Mouse (Mus musculus): ENCODE data around the gene App. TPM values are rescaled to one million over a fixed set of nuclear protein-coding genes. Genes with fewer than 3 reads are reported as not detected.

App gene
- polyA plus RNA-seq, 1 experiment from 2014 or later: 180 TPM

- 70% methylated on average over 9 of the region's 9 CpGs for WGBS
- H3K4me1 ChIP-seq: peaks cover 49% of the 10 kb centered on the region
Observed at GRCm38 (mm10) chr16:85148615-85149508, 24.7 kb downstream of the App start.

GRCm38 (mm10) chr16:85147440-85147839 is 26.1 kb downstream of the App start:
- Histone ChIP-seq H3K9ac (no peak overlapping the region), H3K27ac (no peak overlapping the region), H3K36me3 (no peaks in the 10 kb centered on the region), H3K27me3 (no peaks in the 10 kb centered on the region), H3K4me2 (replicated peaks) (no peak overlapping the region), H3K9me3 (no peaks in the 10 kb centered on the region), H3K4me1 (peaks cover 40% of the 10 kb centered on the region), H3K4me3 (no peak overlapping the region)
- no peak for ATAC-seq (ENCODE audit: low FRiP score, low read depth)
- whole genome bisulfite sequencing: 64% methylated on average over 4 of the region's 4 CpGs

More at GRCm38 (mm10) chr16:85148615-85149508, 24.7 kb downstream of the App start:
- no peak overlapping the region for H3K4me2 ChIP-seq (replicated peaks)
- H3K27ac ChIP-seq: no peak overlapping the region; the same call in 1 of the 2 replicates
- no peaks in the 10 kb centered on the region for H3K27me3 ChIP-seq
- no peaks in the 10 kb centered on the region for H3K36me3 ChIP-seq
- H3K9ac ChIP-seq: no peak overlapping the region
- peak; percentile 49; the same call in 1 of the 2 replicates for ATAC-seq (ENCODE audit: low FRiP score, low read depth)
- H3K9me3 ChIP-seq: no peaks in the 10 kb centered on the region
- no peak overlapping the region for H3K4me3 ChIP-seq

- Histone ChIP-seq H3K36me3 (no peaks in the 10 kb centered on the region), H3K9ac (no peak overlapping the region), H3K9me3 (no peaks in the 10 kb centered on the region), H3K4me2 (replicated peaks) (no peak overlapping the region), H3K4me3 (no peak overlapping the region), H3K4me1 (peaks cover 40% of the 10 kb centered on the region), H3K27ac (no peak overlapping the region), H3K27me3 (no peaks in the 10 kb centered on the region)
- 77% methylated on average over 11 of the region's 11 CpGs for WGBS
- no peak for ATAC-seq (ENCODE audit: low FRiP score, low read depth)
Observed at GRCm38 (mm10) chr16:85145771-85146178, 27.8 kb downstream of the App start.

- Histone ChIP-seq H3K27me3 (no peaks in the 10 kb centered on the region), H3K9me3 (no peaks in the 10 kb centered on the region), H3K9ac (no peak overlapping the region), H3K27ac (no peak overlapping the region), H3K36me3 (no peaks in the 10 kb centered on the region), H3K4me2 (replicated peaks) (no peak overlapping the region), H3K4me3 (no peak overlapping the region), H3K4me1 (peaks cover 39% of the 10 kb centered on the region)
- WGBS: 85% methylated on average over 11 of the region's 11 CpGs
- no peak for ATAC-seq (ENCODE audit: low FRiP score, low read depth)
Observed at GRCm38 (mm10) chr16:85145369-85145768, 28.2 kb downstream of the App start.

- Histone ChIP-seq H3K4me2 (replicated peaks) (no peak overlapping the region), H3K9ac (no peak overlapping the region), H3K27ac (no peak overlapping the region), H3K9me3 (no peaks in the 10 kb centered on the region), H3K4me3 (no peak overlapping the region), H3K27me3 (no peaks in the 10 kb centered on the region), H3K36me3 (no peaks in the 10 kb centered on the region), H3K4me1 (peaks cover 43% of the 10 kb centered on the region)
- 91% methylated on average over 6 of the region's 6 CpGs for WGBS
- ATAC-seq (ENCODE audit: low FRiP score, low read depth): no peak
Observed at GRCm38 (mm10) chr16:85144401-85144800, 29.2 kb downstream of the App start.

DNA sequence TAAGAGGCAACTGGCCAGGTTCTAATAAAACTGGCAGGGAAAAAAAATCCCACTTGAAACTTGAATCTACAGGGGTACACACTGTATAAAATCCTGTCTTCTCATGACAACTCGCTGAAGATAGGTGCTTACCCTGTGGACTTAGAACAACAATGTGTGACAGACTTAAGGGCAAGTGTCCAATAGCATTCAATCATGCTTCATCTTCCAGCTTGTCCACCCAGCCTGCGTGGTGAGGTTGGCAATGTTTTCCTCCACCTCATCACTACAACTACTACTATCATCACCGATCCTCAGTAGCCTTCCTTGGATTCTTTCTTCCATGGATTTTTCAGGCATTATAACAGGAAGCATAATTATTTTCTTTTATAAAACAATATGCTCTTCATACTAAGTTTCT is 29.7 kb downstream of the App start:
- H3K9ac ChIP-seq: no peak overlapping the region
- no peaks in the 10 kb centered on the region for H3K36me3 ChIP-seq
- H3K9me3 ChIP-seq: no peaks in the 10 kb centered on the region
- H3K4me3 ChIP-seq: no peak overlapping the region
- 89% methylated on average over 3 of the region's 3 CpGs for whole genome bisulfite sequencing
- H3K4me2 ChIP-seq (replicated peaks): no peak overlapping the region
- H3K4me1 ChIP-seq: peaks cover 43% of the 10 kb centered on the region
- no peak for ATAC-seq (ENCODE audit: low FRiP score, low read depth)
- H3K27me3 ChIP-seq: no peaks in the 10 kb centered on the region
- H3K27ac ChIP-seq: no peak overlapping the region

- H3K9me3 ChIP-seq: no peaks in the 10 kb centered on the region
- H3K4me2 ChIP-seq (replicated peaks): no peak overlapping the region
- peaks cover 40% of the 10 kb centered on the region for H3K4me1 ChIP-seq
- no peak overlapping the region for H3K9ac ChIP-seq
- ATAC-seq (ENCODE audit: low FRiP score, low read depth): no peak
- 64% methylated on average over 3 of the region's 3 CpGs for WGBS
- no peaks in the 10 kb centered on the region for H3K36me3 ChIP-seq
- H3K4me3 ChIP-seq: no peak overlapping the region
- H3K27ac ChIP-seq: no peak overlapping the region
- no peaks in the 10 kb centered on the region for H3K27me3 ChIP-seq
Observed at GRCm38 (mm10) chr16:85143188-85143587, 30.4 kb downstream of the App start.

DNA sequence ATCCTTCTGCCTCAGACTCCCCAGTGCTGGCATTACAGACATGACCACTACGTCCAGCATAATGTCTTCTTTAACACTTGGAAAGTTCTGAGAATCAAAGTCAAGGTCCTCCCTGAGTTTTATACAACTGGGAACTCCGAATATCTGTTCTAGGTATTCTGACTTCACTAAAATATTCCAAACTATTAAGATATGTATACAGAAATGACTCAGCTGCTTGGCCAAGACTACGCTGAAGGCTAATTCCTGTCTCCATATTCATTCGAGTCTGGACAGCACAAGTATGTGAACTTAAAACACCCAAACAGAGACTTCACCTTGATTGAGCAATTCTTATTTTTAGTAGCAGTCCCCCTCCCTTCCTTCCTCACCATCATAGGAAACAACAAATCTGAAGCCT is 32.2 kb downstream of the App start:
- WGBS: 64% methylated on average over 4 of the region's 4 CpGs
- no peaks in the 10 kb centered on the region for H3K27me3 ChIP-seq
- H3K4me3 ChIP-seq: no peak overlapping the region
- H3K9ac ChIP-seq: no peak overlapping the region
- 0 out of 2 replicates have a peak, but pooled peaks cover 4% of the 10 kb centered on the region for H3K36me3 ChIP-seq
- H3K4me1 ChIP-seq: peaks cover 35% of the 10 kb centered on the region
- H3K4me2 ChIP-seq (replicated peaks): no peak overlapping the region
- H3K27ac ChIP-seq: no peak overlapping the region
- no peaks in the 10 kb centered on the region for H3K9me3 ChIP-seq
- ATAC-seq (ENCODE audit: low FRiP score, low read depth): no peak

- WGBS: 27% methylated on average over 9 of the region's 9 CpGs
- Histone ChIP-seq H3K27me3 (no peaks in the 10 kb centered on the region), H3K9ac (no peak overlapping the region), H3K4me2 (replicated peaks) (peak overlapping the region; percentile 30), H3K9me3 (no peaks in the 10 kb centered on the region), H3K27ac (no peak overlapping the region; the same call in 1 of the 2 replicates), H3K36me3 (0 out of 2 replicates have a peak, but pooled peaks cover 4% of the 10 kb centered on the region), H3K4me1 (peaks cover 33% of the 10 kb centered on the region), H3K4me3 (no peak overlapping the region)
- peak; percentile 59; the same call in 1 of the 2 replicates for ATAC-seq (ENCODE audit: low FRiP score, low read depth)
Observed at GRCm38 (mm10) chr16:85139178-85139604, 34.4 kb downstream of the App start.

GRCm38 (mm10) chr16:85137348-85137747 is 36.2 kb downstream of the App start:
- Histone ChIP-seq H3K4me1 (peaks cover 48% of the 10 kb centered on the region), H3K36me3 (0 out of 2 replicates have a peak, but pooled peaks cover 4% of the 10 kb centered on the region), H3K27ac (no peak overlapping the region), H3K4me3 (no peak overlapping the region), H3K9me3 (no peaks in the 10 kb centered on the region), H3K4me2 (replicated peaks) (no peak overlapping the region), H3K9ac (no peak overlapping the region), H3K27me3 (no peaks in the 10 kb centered on the region)
- no peak for ATAC-seq (ENCODE audit: low FRiP score, low read depth)
- WGBS: 82% methylated on average over 11 of the region's 11 CpGs

GRCm38 (mm10) chr16:85136046-85136445 is 37.5 kb downstream of the App start:
- Histone ChIP-seq H3K4me3 (no peak overlapping the region), H3K27me3 (no peaks in the 10 kb centered on the region), H3K9me3 (no peaks in the 10 kb centered on the region), H3K27ac (no peak overlapping the region), H3K36me3 (0 out of 2 replicates have a peak, but pooled peaks cover 4% of the 10 kb centered on the region), H3K9ac (no peak overlapping the region), H3K4me1 (peaks cover 44% of the 10 kb centered on the region), H3K4me2 (replicated peaks) (no peak overlapping the region)
- 91% methylated on average over 4 of the region's 4 CpGs for WGBS
- ATAC-seq (ENCODE audit: low FRiP score, low read depth): no peak

- WGBS: 32% methylated on average over 5 of the region's 5 CpGs
- Histone ChIP-seq H3K27ac (peak overlapping the region; percentile 44; the same call in 1 of the 2 replicates), H3K4me1 (peaks cover 53% of the 10 kb centered on the region), H3K9ac (no peak overlapping the region), H3K27me3 (no peaks in the 10 kb centered on the region), H3K9me3 (no peaks in the 10 kb centered on the region), H3K4me2 (replicated peaks) (no peak overlapping the region), H3K4me3 (no peak overlapping the region), H3K36me3 (0 out of 2 replicates have a peak, but pooled peaks cover 4% of the 10 kb centered on the region)
- ATAC-seq (ENCODE audit: low FRiP score, low read depth): peak; percentile 73; the same call in 1 of the 2 replicates
Observed at GRCm38 (mm10) chr16:85133468-85133881, 40.1 kb downstream of the App start.
